ENCODE assay signal across 20 mouse cellular contexts in genomic region chr5:112337004-112337403, GRCm38 (mm10). TPM values are rescaled to one million over a fixed set of nuclear protein-coding genes. Genes with fewer than 3 reads are reported as not detected.
"Had no signal": no experiment of that assay in that cellular context is flagged by ENCODE, and none has a peak within 500 bp of the region (broad histone marks: within the 10 kb centered on the region; RNA-seq: fewer than 3 reads in every experiment).

No protein-coding gene starts in this region.

- DNase-seq: retina, postnatal 1 day; right cerebral cortex, adult 18-20 months; right cerebral cortex, postnatal 14 days; right cerebral cortex, postnatal 25 days; right cerebral cortex, postnatal 4 days; spleen, adult 18-20 months; thymus, adult 18-20 months; thymus, adult 2 months; thymus, postnatal 14 days; thymus, postnatal 25 days; thymus, postnatal 36 days; thymus, postnatal 4 days had no signal

- H3K9me3 ChIP-seq: neural tube, embryonic 13.5 days; neural tube, embryonic 15.5 days; stomach, embryonic 15.5 days had no signal

- H3K4me2 ChIP-seq: neural tube, embryonic 13.5 days; neural tube, embryonic 15.5 days; stomach, embryonic 15.5 days had no signal

- H3K4me3 ChIP-seq: neural tube, embryonic 13.5 days; neural tube, embryonic 15.5 days; stomach, embryonic 15.5 days had no signal

- H3K27me3 ChIP-seq: neural tube, embryonic 13.5 days; neural tube, embryonic 15.5 days; stomach, embryonic 15.5 days had no signal

- H3K27ac ChIP-seq: neural tube, embryonic 13.5 days; neural tube, embryonic 15.5 days; stomach, embryonic 15.5 days; stomach, postnatal 0 days had no signal

- H3K9ac ChIP-seq: neural tube, embryonic 13.5 days; neural tube, embryonic 15.5 days; stomach, embryonic 15.5 days had no signal

RNA-seq across cellular contexts. Expression of gene Gm6583, which starts 18.8 kb away (rescaled TPM):
- total RNA-seq: neutrophil, adult 5-6 weeks had no signal
- polyA plus RNA-seq: small intestine, adult 2 months; spleen, adult 2 months; thymus, adult 2 months; urinary bladder, adult 2 months had no signal

RNA-seq across cellular contexts. Expression of gene Asphd2, which starts 57.7 kb away (rescaled TPM):
- total RNA-seq: neutrophil, adult 5-6 weeks had no signal
